Mouse (Mus musculus): Measurements from ENCODE around the gene Paqr7.

DNA sequence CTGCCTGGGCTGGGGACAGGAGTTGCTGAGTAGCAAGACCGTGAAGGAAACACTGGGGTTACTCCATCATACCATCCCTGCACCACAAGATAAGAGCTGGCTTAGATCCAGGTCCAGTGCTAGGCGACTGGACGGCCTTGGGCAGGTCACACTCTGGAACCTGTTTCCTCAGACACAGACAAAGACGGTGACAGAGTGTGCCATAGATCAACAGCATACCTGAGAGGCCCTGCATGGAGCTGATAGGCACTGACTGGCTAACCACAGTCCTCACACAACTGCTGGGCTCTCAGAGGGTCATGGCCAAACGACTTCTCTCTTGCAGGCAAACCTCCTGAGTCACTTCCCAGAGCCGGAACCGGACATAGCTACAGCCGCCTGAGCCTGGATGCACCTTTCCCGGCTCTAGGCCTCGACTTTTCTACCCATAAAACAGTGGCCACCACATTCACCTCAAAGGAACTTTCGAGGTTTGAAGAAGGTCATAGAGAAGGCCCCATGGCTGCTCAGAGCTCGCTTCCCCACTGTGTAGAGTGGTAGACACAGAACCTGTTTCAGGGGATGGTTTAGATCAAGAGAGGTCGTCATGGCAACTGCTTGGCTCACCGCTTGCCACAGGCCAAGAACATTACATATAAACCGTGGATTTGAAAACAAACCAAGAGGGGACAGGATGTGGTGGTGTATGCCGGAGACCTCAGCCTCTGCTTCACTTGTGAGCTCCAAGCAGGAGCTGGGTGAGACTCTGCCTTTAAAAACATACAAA is 1.5 kb upstream of the Paqr7 start:
- TF ChIP-seq GATA1 (IDR thresholded peaks at IDR 0.05; ENCODE audit: low read length), result no peak
- TF ChIP-seq TAL1 (IDR thresholded peaks at IDR 0.05; ENCODE audit: low read length), result no peak

All from erythroblast, embryonic 14.5 days (primary cell).